ENCODE assay signal across 24 mouse cellular contexts in genomic region chr17:15091739-15092138, GRCm38 (mm10). TPM values are rescaled to one million over a fixed set of nuclear protein-coding genes. Genes with fewer than 3 reads are reported as not detected.
A peak's percentile ranks its signal among the peaks of the same experiment; 100 is the strongest.
DNase-seq lines count a peak whose midpoint lies in the region; ATAC-seq and TF ChIP-seq lines count a peak whose summit lies in the region.
"Had no signal": no experiment of that assay in that cellular context is flagged by ENCODE, and none has a peak within 500 bp of the region (broad histone marks: within the 10 kb centered on the region; RNA-seq: fewer than 3 reads in every experiment).

No protein-coding gene starts in this region.

- ATAC-seq in intestine, postnatal 0 days, result no peak
- ATAC-seq in intestine, embryonic 16.5 days, result no peak
- ATAC-seq in hindbrain, embryonic 16.5 days, result no peak
- ATAC-seq: activated CD4-positive, CD25-positive, alpha-beta regulatory T cell, adult 4 months; CD4-positive, CD25-positive, alpha-beta regulatory T cell, adult 4 months; forebrain, embryonic 14.5 days; forebrain, embryonic 16.5 days; Patski had no signal

- no peak for TF ChIP-seq EP300 in CH12.LX (IDR thresholded peaks at IDR 0.05; ENCODE audit: low read length)

- in situ Hi-C loops in CH12.LX (cut with MboI; ENCODE audit: low pct_ligation_motif_present, low pct_unique_long_range_greater_than_20kb, low sequenced_read_pairs), result no loop called here

- no peaks in the 10 kb centered on the region for H3K27me3 ChIP-seq in intestine, postnatal 0 days (replicated peaks; ENCODE audit: control insufficient read depth, insufficient read depth, low read length)
- no peaks in the 10 kb centered on the region for H3K27me3 ChIP-seq in intestine, embryonic 16.5 days (replicated peaks; ENCODE audit: control insufficient read depth, insufficient read depth, low read length)
- H3K27me3 ChIP-seq in CH12.LX (replicated peaks), result no peaks in the 10 kb centered on the region
- H3K27me3 ChIP-seq in hindbrain, embryonic 16.5 days (replicated peaks; ENCODE audit: control insufficient read depth, insufficient read depth, low read length), result no peaks in the 10 kb centered on the region; the same call in 1 of the 2 replicates
- H3K27me3 ChIP-seq: embryonic facial prominence, embryonic 12.5 days; forebrain, embryonic 12.5 days had no signal

- TF ChIP-seq CTCF in intestine, postnatal 0 days (IDR thresholded peaks at IDR 0.05; ENCODE audit: low read depth), result 0 out of 2 replicates have a peak, but pooled peaks have one; percentile 12
- peak in 1 of 2 experiments; percentile 47; a peak in 2 of 4 replicates for TF ChIP-seq CTCF in CH12.LX (conservative IDR thresholded peaks at IDR 0.05 in 1 of 2, IDR thresholded peaks at IDR 0.05 in 1 of 2; ENCODE audit: low read depth in 2 of 2, low read length in 2 of 2)
- no peak for TF ChIP-seq CTCF in lung, adult 2 months (IDR thresholded peaks at IDR 0.05; ENCODE audit: insufficient read depth, low read length)

- no peak overlapping the region for H3K4me3 ChIP-seq in intestine, postnatal 0 days (ENCODE audit: low read depth, low read length)
- H3K4me3 ChIP-seq in intestine, embryonic 16.5 days (ENCODE audit: low read length), result no peak overlapping the region
- no peak overlapping the region for H3K4me3 ChIP-seq in CH12.LX (replicated peaks in 1 of 3; ENCODE audit: low read depth in 2 of 3, low read length in 2 of 3, poor library complexity in 1 of 3)
- H3K4me3 ChIP-seq in lung, adult 2 months (replicated peaks; ENCODE audit: extremely low read depth, low read depth, low read length), result no peak overlapping the region
- H3K4me3 ChIP-seq in hindbrain, embryonic 16.5 days (ENCODE audit: low read length), result no peak overlapping the region
- H3K4me3 ChIP-seq: embryonic facial prominence, embryonic 10.5 days; embryonic facial prominence, embryonic 12.5 days; forebrain, embryonic 12.5 days had no signal

- no peak for TF ChIP-seq POLR2A in CH12.LX (IDR thresholded peaks at IDR 0.05; ENCODE audit: low read depth, low read length)
- no peak for TF ChIP-seq POLR2A in lung, adult 2 months (IDR thresholded peaks at IDR 0.05; ENCODE audit: borderline replicate concordance, extremely low read depth, low read depth, low read length)

- peak; percentile 21 for DNase-seq in CH12.LX (ENCODE audit: extremely low read depth)
- DNase-seq in lung, adult 2 months, result no peak
- DNase-seq: adrenal gland, adult 8-10 months; adrenal gland, postnatal 14 days; adrenal gland, postnatal 36 days; B cell, adult 2 months; cerebellum, adult 11-12 months; cerebellum, adult 2 months; cerebellum, adult 9-10 months; cerebellum, postnatal 10 days; cerebellum, postnatal 25 days had no signal

- H3K9ac ChIP-seq in intestine, postnatal 0 days (ENCODE audit: low read depth, low read length), result no peak overlapping the region
- H3K9ac ChIP-seq in intestine, embryonic 16.5 days (ENCODE audit: low read depth, low read length), result no peak overlapping the region
- no peak overlapping the region for H3K9ac ChIP-seq in CH12.LX (ENCODE audit: insufficient read depth, low read depth)
- no peak overlapping the region for H3K9ac ChIP-seq in hindbrain, embryonic 16.5 days (ENCODE audit: low read depth, low read length)
- H3K9ac ChIP-seq: embryonic facial prominence, embryonic 12.5 days; forebrain, embryonic 12.5 days had no signal

- 78% methylated on average over 3 of the region's 3 CpGs for WGBS in intestine, postnatal 0 days
- 84% methylated on average over 3 of the region's 3 CpGs for WGBS in intestine, embryonic 16.5 days
- WGBS in lung, adult 2 months, result 79% methylated on average over 3 of the region's 3 CpGs
- 92% methylated on average over 3 of the region's 3 CpGs for WGBS in hindbrain, embryonic 16.5 days

- no peak overlapping the region for H3K4me2 ChIP-seq in intestine, postnatal 0 days (replicated peaks; ENCODE audit: low read depth)
- H3K4me2 ChIP-seq in intestine, embryonic 16.5 days (ENCODE audit: low read depth, low read length), result no peak overlapping the region
- no peak overlapping the region for H3K4me2 ChIP-seq in CH12.LX (ENCODE audit: insufficient read depth, low read depth, poor library complexity, severe bottlenecking)
- H3K4me2 ChIP-seq in hindbrain, embryonic 16.5 days (ENCODE audit: low read length), result no peak overlapping the region
- H3K4me2 ChIP-seq: embryonic facial prominence, embryonic 12.5 days; forebrain, embryonic 12.5 days had no signal

- dilution Hi-C loops in CH12.LX (cut with MboI; ENCODE audit: extremely low pct_ligation_motif_present, extremely low pct_unique_long_range_greater_than_20kb, low sequenced_read_pairs), result no loop called here

- no peak overlapping the region for H3K27ac ChIP-seq in intestine, postnatal 0 days (ENCODE audit: low read depth, low read length)
- H3K27ac ChIP-seq in intestine, embryonic 16.5 days (ENCODE audit: low read length), result no peak overlapping the region
- H3K27ac ChIP-seq in CH12.LX (ENCODE audit: insufficient read depth, low read depth), result no peak overlapping the region
- no peak overlapping the region for H3K27ac ChIP-seq in hindbrain, embryonic 16.5 days (ENCODE audit: low read depth, low read length)
- H3K27ac ChIP-seq: embryonic facial prominence, embryonic 10.5 days; embryonic facial prominence, embryonic 12.5 days; forebrain, embryonic 12.5 days had no signal

- H3K9me3 ChIP-seq in intestine, postnatal 0 days (ENCODE audit: control insufficient read depth), result no peaks in the 10 kb centered on the region
- no peaks in the 10 kb centered on the region for H3K9me3 ChIP-seq in intestine, embryonic 16.5 days (ENCODE audit: control insufficient read depth, low read length)
- no peaks in the 10 kb centered on the region for H3K9me3 ChIP-seq in CH12.LX (replicated peaks; ENCODE audit: low read length)
- no peaks in the 10 kb centered on the region for H3K9me3 ChIP-seq in hindbrain, embryonic 16.5 days (ENCODE audit: control insufficient read depth, low read length)
- H3K9me3 ChIP-seq: embryonic facial prominence, embryonic 10.5 days; embryonic facial prominence, embryonic 12.5 days; forebrain, embryonic 12.5 days; G1E had no signal

- H3K79me2 ChIP-seq in CH12.LX (replicated peaks; ENCODE audit: control insufficient read depth, extremely low read depth, insufficient read depth, poor library complexity, severe bottlenecking), result no peaks in the 10 kb centered on the region

- TF ChIP-seq RAD21 in CH12.LX (IDR thresholded peaks at IDR 0.05; ENCODE audit: low read depth, low read length), result peak; percentile 55

- no peaks in the 10 kb centered on the region for H3K36me3 ChIP-seq in intestine, postnatal 0 days (ENCODE audit: control insufficient read depth, insufficient read depth)
- H3K36me3 ChIP-seq in intestine, embryonic 16.5 days (ENCODE audit: control insufficient read depth, insufficient read depth, low read length), result no peaks in the 10 kb centered on the region
- no peaks in the 10 kb centered on the region for H3K36me3 ChIP-seq in CH12.LX (replicated peaks in 1 of 2; ENCODE audit: control insufficient read depth in 1 of 2, insufficient read depth in 1 of 2, low read length in 1 of 2)
- H3K36me3 ChIP-seq in hindbrain, embryonic 16.5 days (ENCODE audit: control insufficient read depth, insufficient read depth, low read length), result no peaks in the 10 kb centered on the region
- H3K36me3 ChIP-seq: embryonic facial prominence, embryonic 10.5 days; embryonic facial prominence, embryonic 12.5 days; forebrain, embryonic 12.5 days; G1E had no signal

- no peaks in the 10 kb centered on the region for H3K4me1 ChIP-seq in intestine, postnatal 0 days (replicated peaks; ENCODE audit: control insufficient read depth, insufficient read depth, low read length)
- peaks cover 17% of the 10 kb centered on the region for H3K4me1 ChIP-seq in intestine, embryonic 16.5 days (ENCODE audit: control insufficient read depth, insufficient read depth, low read length)
- H3K4me1 ChIP-seq in CH12.LX (ENCODE audit: control insufficient read depth in 1 of 2, insufficient read depth in 2 of 2), result peaks cover 11 to 55% of the 10 kb centered on the region in 2 experiments; a peak in 3 of 4 replicates
- H3K4me1 ChIP-seq in lung, adult 2 months (ENCODE audit: control insufficient read depth, insufficient read depth, low read length), result no peaks in the 10 kb centered on the region; the same call in 1 of the 2 replicates
- peaks cover 12% of the 10 kb centered on the region for H3K4me1 ChIP-seq in hindbrain, embryonic 16.5 days (ENCODE audit: control insufficient read depth, insufficient read depth, low read depth, low read length)

TF ChIP-seq in CH12.LX, 34 proteins besides CTCF, POLR2A, EP300 and RAD21:
- TF ChIP-seq MEF2A (IDR thresholded peaks at IDR 0.05; ENCODE audit: borderline replicate concordance, low read depth, low read length), result no peak
- TF ChIP-seq SMC3 (IDR thresholded peaks at IDR 0.05; ENCODE audit: low read depth, low read length), result peak; percentile 50

RNA-seq across cellular contexts. Expression of gene Gm3448, which starts 50.4 kb away (rescaled TPM):
- 2.7 and 4.4 TPM in 2 replicates for polyA plus RNA-seq in intestine, postnatal 0 days (2015; fragmentation: Nextera tagmentation; extraction: Ambion mirVana)
- polyA plus RNA-seq in intestine, embryonic 16.5 days (2015; fragmentation: Nextera tagmentation; extraction: Ambion mirVana), result 3.3 and 4.1 TPM in 2 replicates
- 3.9 and 4.2 TPM in 2 replicates for total RNA-seq in CH12.LX (2012; rRNA removed)
- 3.8 and 4.8 TPM in 2 replicates for total RNA-seq in CH12.LX (2014; rRNA removed)
- polyA plus RNA-seq in CH12.LX (2012; ENCODE audit: insufficient read length, low read depth), result 1.2 and 2.0 TPM in 2 replicates
- polyA plus RNA-seq in lung, adult 2 months (2012; rRNA removed), result 0.51 and 0.90 TPM in 2 replicates
- 3.1 and 3.7 TPM in 2 replicates for polyA plus RNA-seq in hindbrain, embryonic 16.5 days (2015; fragmentation: Nextera tagmentation; extraction: Ambion mirVana)

RNA-seq across cellular contexts. Expression of gene Tcte3, which starts 50.5 kb away (rescaled TPM):
- polyA plus RNA-seq in intestine, postnatal 0 days (2015; fragmentation: Nextera tagmentation; extraction: Ambion mirVana), result 3.2 and 3.4 TPM in 2 replicates
- 1.4 TPM in 1 of 2 replicates, not detected in the other for polyA plus RNA-seq in intestine, embryonic 16.5 days (2015; fragmentation: Nextera tagmentation; extraction: Ambion mirVana)
- 1.9 and 2.9 TPM in 2 replicates for total RNA-seq in CH12.LX (2012; rRNA removed)
- 1.00 TPM in 1 of 2 replicates, not detected in the other for total RNA-seq in CH12.LX (2014; rRNA removed)
- polyA plus RNA-seq in CH12.LX (2012; ENCODE audit: insufficient read length, low read depth), result 4.2 and 5.8 TPM in 2 replicates
- polyA plus RNA-seq in lung, adult 2 months (2012; rRNA removed), result 0.19 TPM in 1 of 2 replicates, not detected in the other
- polyA plus RNA-seq in hindbrain, embryonic 16.5 days (2015; fragmentation: Nextera tagmentation; extraction: Ambion mirVana), result 0.80 and 0.96 TPM in 2 replicates
- polyA plus RNA-seq: cerebellum, adult 2 months; embryonic facial prominence, embryonic 10.5 days; embryonic facial prominence, embryonic 12.5 days; embryonic facial prominence, embryonic 14.5 days; forebrain, embryonic 16.5 days had no signal

RNA-seq across cellular contexts. Expression of gene Ermard, which starts 50.7 kb away (rescaled TPM):
- polyA plus RNA-seq in intestine, postnatal 0 days (2015; fragmentation: Nextera tagmentation; extraction: Ambion mirVana), result 27.4 and 30.9 TPM in 2 replicates
- 50.0 and 58.1 TPM in 2 replicates for polyA plus RNA-seq in intestine, embryonic 16.5 days (2015; fragmentation: Nextera tagmentation; extraction: Ambion mirVana)
- total RNA-seq in CH12.LX (2012; rRNA removed) (37.1 and 38.8 TPM in 2 replicates), CH12.LX (2014; rRNA removed) (32.0 and 45.6 TPM in 2 replicates)
- polyA plus RNA-seq in CH12.LX (2012; ENCODE audit: insufficient read length, low read depth), result 39.5 and 45.6 TPM in 2 replicates
- 31.6 and 50.8 TPM in 2 replicates for polyA plus RNA-seq in lung, adult 2 months (2012; rRNA removed)
- 76.3 and 76.8 TPM in 2 replicates for polyA plus RNA-seq in hindbrain, embryonic 16.5 days (2015; fragmentation: Nextera tagmentation; extraction: Ambion mirVana)
